Mouse (Mus musculus) myocyte (in vitro differentiated cells): ENCODE measurements around the gene Tmem97. TPM values are rescaled to one million over a fixed set of nuclear protein-coding genes. Genes with fewer than 3 reads are reported as not detected.

Source experiments
- H3K27me3 ChIP-seq: one replicate; pipeline ENCODE4 v1.6.1; 2011; ENCODE audit not compliant: control insufficient read depth, insufficient read depth, insufficient read length
- H3K36me3 ChIP-seq: one replicate; pipeline ENCODE4 v1.6.1; 2011; ENCODE audit not compliant: control insufficient read depth, insufficient read depth
- H3K4me2 ChIP-seq: one replicate; pipeline ENCODE4 v1.6.1; 2011; ENCODE audit warnings: low read depth, control low read depth
- H3K4me3 ChIP-seq: one replicate; pipeline ENCODE4 v1.5.1; 2011; ENCODE audit warnings: mild to moderate bottlenecking, control low read depth, moderate library complexity
- H3K79me2 ChIP-seq: one replicate; pipeline ENCODE4 v1.6.1; 2011; ENCODE audit not compliant: control insufficient read depth, insufficient read depth
- H3ac ChIP-seq: one replicate; pipeline ENCODE4 v1.6.1; 2011; ENCODE audit not compliant: control insufficient read depth, insufficient read length
- CEBPB ChIP-seq: IDR thresholded peaks from 2 replicates; pipeline ENCODE4 v1.6.1; 2011; ENCODE audit warnings: mild to moderate bottlenecking, moderate library complexity; ENCODE audit not compliant: poor library complexity, insufficient read depth, severe bottlenecking
- E2F4 ChIP-seq: IDR thresholded peaks from one replicate; pipeline ENCODE4 v1.6.1; 2011; ENCODE audit warnings: mild to moderate bottlenecking, control low read depth, moderate library complexity; ENCODE audit not compliant: insufficient read depth
- MAX ChIP-seq: IDR thresholded peaks from one replicate; pipeline ENCODE4 v1.6.1; 2011; ENCODE audit warnings: low read depth, mild to moderate bottlenecking, control low read depth
- MYOD1 ChIP-seq, 3 experiments: IDR thresholded peaks; one replicate each; pipeline ENCODE4 v1.6.1; 2011; ENCODE audit warnings: control low read depth in 2 of 3, low read depth in 2 of 3, mild to moderate bottlenecking in 2 of 3, moderate library complexity in 1 of 3; ENCODE audit not compliant: insufficient read length in 2 of 3, control insufficient read depth in 1 of 3
- MYOG ChIP-seq, 3 experiments: IDR thresholded peaks; one replicate each; pipeline ENCODE4 v1.6.1; 2011; ENCODE audit warnings: control low read depth in 2 of 3, low read depth in 2 of 3, mild to moderate bottlenecking in 2 of 3; ENCODE audit not compliant: insufficient read length in 2 of 3, control insufficient read depth in 1 of 3, insufficient read depth in 1 of 3
- POLR2A ChIP-seq: IDR thresholded peaks from one replicate; pipeline ENCODE4 v1.6.1; 2011; ENCODE audit warnings: low read depth, mild to moderate bottlenecking, control low read depth, moderate library complexity; ENCODE audit not compliant: insufficient read length
- POLR2AphosphoS2 ChIP-seq: IDR thresholded peaks from one replicate; pipeline ENCODE4 v1.6.1; 2011; ENCODE audit warnings: low read depth, control low read depth; ENCODE audit not compliant: insufficient read length
- REST ChIP-seq: IDR thresholded peaks from one replicate; pipeline ENCODE4 v1.6.1; 2011; ENCODE audit warnings: mild to moderate bottlenecking, control low read depth, moderate library complexity; ENCODE audit not compliant: insufficient read depth, insufficient read length
- SRF ChIP-seq: IDR thresholded peaks from one replicate; pipeline ENCODE4 v1.6.1; 2011; ENCODE audit warnings: low read depth; ENCODE audit not compliant: control insufficient read depth, insufficient read length
- TCF12 ChIP-seq: IDR thresholded peaks from one replicate; pipeline ENCODE4 v1.6.1; 2011; ENCODE audit warnings: mild to moderate bottlenecking, control low read depth; ENCODE audit not compliant: poor library complexity, insufficient read depth, severe bottlenecking
- TCF3 ChIP-seq: IDR thresholded peaks from one replicate; pipeline ENCODE4 v1.6.1; 2011; ENCODE audit warnings: low read depth, control low read depth; ENCODE audit not compliant: insufficient read length
- USF1 ChIP-seq: IDR thresholded peaks from one replicate; pipeline ENCODE4 v1.6.1; 2011; ENCODE audit warnings: low read depth, mild to moderate bottlenecking, control low read depth, moderate library complexity
- polyA plus RNA-seq: library from polyadenylated mRNA; unstranded; fragments of >200 nt; fragmentation: generic; extraction: Trizol; gene quantifications from one replicate; pipeline ENCODE4 v1.2.1, GENCODE M21; 2012; ENCODE audit warnings: missing spikeins

Gene Tmem97
- polyA plus RNA-seq, 1 experiment = 125 TPM

GRCm38 (mm10) chr11:78505430-78505829 lies 45.1 kb downstream of the Tmem97 start:
- no peak for TF ChIP-seq POLR2AphosphoS2
- TF ChIP-seq MYOG (IDR thresholded peaks at IDR 0.05; ENCODE audit: control insufficient read depth in 1 of 3, insufficient read depth in 1 of 3, insufficient read length in 2 of 3, low read depth in 2 of 3) = no peak
- no peak for TF ChIP-seq MAX
- no peak for TF ChIP-seq USF1
- no peak for TF ChIP-seq SRF
- TF ChIP-seq E2F4 = no peak
- no peak for TF ChIP-seq POLR2A
- Histone ChIP-seq H3K27me3 (peaks cover 16% of the 10 kb centered on the region), H3K4me2 (no peak overlapping the region), H3ac (no peak overlapping the region), H3K79me2 (no peaks in the 10 kb centered on the region), H3K4me3 (no peak overlapping the region), H3K36me3 (peaks cover 16% of the 10 kb centered on the region)

- Histone ChIP-seq H3K36me3 (peaks cover 10% of the 10 kb centered on the region), H3ac (no peak within 1 kb of the TSS), H3K4me3 (no peak within 1 kb of the TSS), H3K27me3 (peaks cover 28% of the 10 kb centered on the region), H3K79me2 (no peaks in the 10 kb centered on the region), H3K4me2 (no peak within 1 kb of the TSS)
- TF ChIP-seq TCF12 (no peak), MYOD1 (IDR thresholded peaks at IDR 0.05; ENCODE audit: control insufficient read depth in 1 of 3, insufficient read length in 2 of 3, low read depth in 2 of 3) (no peak), MAX (no peak), TCF3 (no peak)
Observed at GRCm38 (mm10) chr11:78502909-78503650, 47.5 kb downstream of the Tmem97 start, which contains the start of gene Sebox. Gene Sebox, plus strand, starts transcription at chr11:78503447.

GRCm38 (mm10) chr11:78501529-78501928 lies 49.0 kb downstream of the Tmem97 start:
- Histone ChIP-seq H3K36me3 (no peaks in the 10 kb centered on the region), H3K79me2 (no peaks in the 10 kb centered on the region), H3K4me3 (no peak overlapping the region), H3K4me2 (no peak overlapping the region), H3ac (no peak overlapping the region), H3K27me3 (peaks cover 28% of the 10 kb centered on the region)
- TF ChIP-seq POLR2A = no peak
- no peak for TF ChIP-seq USF1
- no peak for TF ChIP-seq TCF3
- no peak for TF ChIP-seq SRF
- TF ChIP-seq E2F4 = no peak
- no peak for TF ChIP-seq TCF12
- no peak for TF ChIP-seq MYOD1 (IDR thresholded peaks at IDR 0.05; ENCODE audit: control insufficient read depth in 1 of 3, insufficient read length in 2 of 3, low read depth in 2 of 3)
- TF ChIP-seq REST = no peak
- no peak for TF ChIP-seq MAX
- TF ChIP-seq POLR2AphosphoS2 = no peak
- no peak for TF ChIP-seq MYOG (IDR thresholded peaks at IDR 0.05; ENCODE audit: control insufficient read depth in 1 of 3, insufficient read depth in 1 of 3, insufficient read length in 2 of 3, low read depth in 2 of 3)
- no peak for TF ChIP-seq CEBPB

- Histone ChIP-seq H3K79me2 (no peaks in the 10 kb centered on the region), H3K27me3 (peaks cover 28% of the 10 kb centered on the region), H3ac (no peak overlapping the region), H3K4me2 (no peak overlapping the region), H3K4me3 (no peak overlapping the region), H3K36me3 (no peaks in the 10 kb centered on the region)
- TF ChIP-seq TCF3 (no peak), CEBPB (no peak), POLR2AphosphoS2 (no peak), TCF12 (no peak), REST (no peak), USF1 (no peak), POLR2A (no peak), MYOD1 (IDR thresholded peaks at IDR 0.05; ENCODE audit: control insufficient read depth in 1 of 3, insufficient read length in 2 of 3, low read depth in 2 of 3) (no peak), SRF (no peak), MAX (no peak), MYOG (IDR thresholded peaks at IDR 0.05; ENCODE audit: control insufficient read depth in 1 of 3, insufficient read depth in 1 of 3, insufficient read length in 2 of 3, low read depth in 2 of 3) (no peak), E2F4 (no peak)
Observed at GRCm38 (mm10) chr11:78500623-78501202, 49.9 kb downstream of the Tmem97 start.

GRCm38 (mm10) chr11:78499543-78499942 lies 51.0 kb downstream of the Tmem97 start:
- no peak for TF ChIP-seq MYOG (IDR thresholded peaks at IDR 0.05; ENCODE audit: control insufficient read depth in 1 of 3, insufficient read depth in 1 of 3, insufficient read length in 2 of 3, low read depth in 2 of 3)
- TF ChIP-seq MAX = no peak
- Histone ChIP-seq H3K4me2 (no peak overlapping the region), H3K4me3 (no peak overlapping the region), H3ac (no peak overlapping the region), H3K79me2 (no peaks in the 10 kb centered on the region), H3K27me3 (peaks cover 29% of the 10 kb centered on the region), H3K36me3 (no peaks in the 10 kb centered on the region)
